Mouse (Mus musculus): Measurements from ENCODE around the gene Ap5z1.

Gene Ap5z1

DNA sequence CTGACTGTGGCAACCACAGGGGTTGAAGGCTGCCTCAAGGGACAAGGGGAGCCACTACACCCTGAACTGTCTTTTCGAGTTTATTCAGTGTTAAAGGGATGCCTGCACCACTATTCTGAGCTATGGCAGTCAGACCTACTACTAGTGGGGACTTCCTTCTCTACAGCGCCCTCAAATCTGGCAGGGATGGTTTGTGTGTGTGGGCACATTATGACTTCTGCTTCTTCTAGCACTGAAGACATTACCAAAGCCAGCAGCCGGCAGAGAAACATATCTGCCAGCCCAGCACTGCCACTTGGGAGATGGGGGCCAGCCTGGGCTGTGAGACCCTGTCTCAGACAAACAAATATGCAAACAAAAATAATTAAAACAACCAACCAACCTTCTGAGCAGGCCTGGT, 40.4 kb downstream of the Ap5z1 start:
- H3K4me3 ChIP-seq (replicated peaks; ENCODE audit: low read length) = no peak overlapping the region
- no peak for TF ChIP-seq CTCF (conservative IDR thresholded peaks at IDR 0.05; ENCODE audit: low read length)
- no peak for TF ChIP-seq POU5F1 (IDR thresholded peaks at IDR 0.05; ENCODE audit: borderline replicate concordance, low read length)
- TF ChIP-seq NANOG (IDR thresholded peaks at IDR 0.05; ENCODE audit: borderline replicate concordance, low read length) = no peak
- H3K27me3 ChIP-seq (ENCODE audit: insufficient read depth, low read length) = no peaks in the 10 kb centered on the region
- peaks cover 83% of the 10 kb centered on the region for H3K4me1 ChIP-seq (replicated peaks; ENCODE audit: low read depth, low read length)
- no peaks in the 10 kb centered on the region for H3K9me3 ChIP-seq (ENCODE audit: low read length)
- H3K36me3 ChIP-seq (ENCODE audit: insufficient read depth, low read length) = peaks cover 29% of the 10 kb centered on the region

- no peak for TF ChIP-seq POU5F1 (IDR thresholded peaks at IDR 0.05; ENCODE audit: borderline replicate concordance, low read length)
- TF ChIP-seq CTCF (conservative IDR thresholded peaks at IDR 0.05; ENCODE audit: low read length) = no peak; the same call in 1 of the 2 replicates
- no peak for TF ChIP-seq NANOG (IDR thresholded peaks at IDR 0.05; ENCODE audit: borderline replicate concordance, low read length)
- peaks cover 80% of the 10 kb centered on the region for H3K4me1 ChIP-seq (replicated peaks; ENCODE audit: low read depth, low read length)
- no peaks in the 10 kb centered on the region for H3K9me3 ChIP-seq (ENCODE audit: low read length)
- peak overlapping the region; percentile 57 for H3K4me3 ChIP-seq (replicated peaks; ENCODE audit: low read length)
- no peaks in the 10 kb centered on the region for H3K27me3 ChIP-seq (ENCODE audit: insufficient read depth, low read length)
- H3K36me3 ChIP-seq (ENCODE audit: insufficient read depth, low read length) = peaks cover 29% of the 10 kb centered on the region
Measured at GRCm38 (mm10) chr5:142505695-142506423, 42.1 kb downstream of the Ap5z1 start.

DNA sequence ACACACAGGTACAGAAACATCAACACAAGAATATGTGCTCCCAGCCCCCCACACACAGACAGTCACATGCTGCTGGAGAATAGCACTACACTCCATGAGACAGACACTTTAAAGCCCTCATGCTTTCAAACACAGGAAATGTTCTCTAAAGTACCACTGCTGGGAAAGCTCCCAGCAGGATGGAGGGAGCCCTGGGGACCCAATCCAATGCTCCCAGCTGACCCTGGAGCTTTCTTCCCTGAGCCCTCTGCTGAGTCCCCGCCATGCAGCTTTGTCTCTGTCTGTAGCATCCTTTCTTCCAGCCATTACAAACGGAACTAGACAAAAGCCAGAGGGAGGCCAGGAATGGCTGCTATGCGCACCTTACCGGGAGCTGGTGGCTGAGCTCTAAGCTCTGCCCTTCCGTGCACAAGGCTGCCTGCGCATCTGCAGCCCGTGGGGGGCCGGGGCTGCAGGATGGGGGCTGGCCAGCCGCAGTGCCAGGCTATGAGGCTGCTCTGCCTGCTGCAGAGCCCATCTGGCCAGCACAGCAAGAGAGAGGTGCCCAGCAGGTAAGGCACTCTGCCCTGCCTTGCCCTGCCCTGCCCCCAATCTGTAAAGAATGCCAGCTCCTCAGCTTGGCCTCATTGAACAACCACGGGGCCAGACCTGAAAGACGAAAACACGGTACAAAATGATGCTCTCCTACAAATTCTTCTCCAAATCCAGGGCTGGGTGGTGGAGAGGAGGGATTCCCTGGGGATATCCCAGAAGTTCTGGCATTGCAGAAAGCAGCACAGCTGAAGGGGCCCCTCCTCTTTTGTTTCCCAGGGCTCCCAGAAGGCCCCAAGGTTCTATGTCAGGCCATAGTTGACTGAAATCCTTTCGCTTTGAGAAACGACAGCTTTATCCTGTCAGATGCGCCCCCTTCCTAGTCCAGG, 45.7 kb downstream of the Ap5z1 start:
- Histone ChIP-seq H3K27me3 (ENCODE audit: insufficient read depth, low read length) (no peaks in the 10 kb centered on the region), H3K4me1 (replicated peaks; ENCODE audit: low read depth, low read length) (peaks cover 45% of the 10 kb centered on the region), H3K36me3 (ENCODE audit: insufficient read depth, low read length) (peaks cover 23% of the 10 kb centered on the region), H3K9me3 (ENCODE audit: low read length) (no peaks in the 10 kb centered on the region), H3K4me3 (replicated peaks; ENCODE audit: low read length) (peak overlapping the region; percentile 63)
- no peak for TF ChIP-seq POU5F1 (IDR thresholded peaks at IDR 0.05; ENCODE audit: borderline replicate concordance, low read length)
- peak; percentile 26; the same call in 1 of the 2 replicates for TF ChIP-seq NANOG (IDR thresholded peaks at IDR 0.05; ENCODE audit: borderline replicate concordance, low read length)

- Histone ChIP-seq H3K4me3 (replicated peaks; ENCODE audit: low read length) (peak overlapping the region; percentile 63; the same call in 1 of the 2 replicates), H3K9me3 (ENCODE audit: low read length) (no peaks in the 10 kb centered on the region), H3K27me3 (ENCODE audit: insufficient read depth, low read length) (no peaks in the 10 kb centered on the region), H3K36me3 (ENCODE audit: insufficient read depth, low read length) (peaks cover 22% of the 10 kb centered on the region), H3K4me1 (replicated peaks; ENCODE audit: low read depth, low read length) (peaks cover 45% of the 10 kb centered on the region)
- TF ChIP-seq NANOG (IDR thresholded peaks at IDR 0.05; ENCODE audit: borderline replicate concordance, low read length) (no peak), CTCF (conservative IDR thresholded peaks at IDR 0.05; ENCODE audit: low read length) (no peak), POU5F1 (IDR thresholded peaks at IDR 0.05; ENCODE audit: borderline replicate concordance, low read length) (no peak)
Measured at GRCm38 (mm10) chr5:142510061-142510414, 46.3 kb downstream of the Ap5z1 start.

DNA sequence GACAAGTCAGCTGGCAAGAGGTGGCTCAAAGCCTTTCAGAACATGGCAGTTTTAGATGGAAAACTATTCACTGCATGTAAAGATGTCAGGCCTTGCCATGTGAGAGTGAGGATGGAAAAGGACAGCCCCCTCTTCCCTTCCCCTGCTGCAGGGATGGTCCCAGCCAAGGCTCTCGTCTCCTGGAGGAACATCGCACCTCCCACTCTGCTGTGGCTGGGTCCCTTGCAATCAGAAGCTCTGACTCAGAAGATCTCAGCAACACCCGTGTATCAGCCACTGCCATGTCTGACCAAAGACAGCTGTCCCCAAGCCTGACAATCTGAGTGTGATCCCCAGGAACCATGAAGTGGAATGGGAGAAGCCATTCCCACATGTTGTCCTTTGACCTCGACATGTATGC, 48.4 kb downstream of the Ap5z1 start:
- H3K27me3 ChIP-seq (ENCODE audit: insufficient read depth, low read length) = no peaks in the 10 kb centered on the region
- TF ChIP-seq NANOG (IDR thresholded peaks at IDR 0.05; ENCODE audit: borderline replicate concordance, low read length) (no peak), POU5F1 (IDR thresholded peaks at IDR 0.05; ENCODE audit: borderline replicate concordance, low read length) (no peak), CTCF (conservative IDR thresholded peaks at IDR 0.05; ENCODE audit: low read length) (no peak)

GRCm38 (mm10) chr5:142518973-142519372, 55.2 kb downstream of the Ap5z1 start:
- TF ChIP-seq CTCF (conservative IDR thresholded peaks at IDR 0.05; ENCODE audit: low read length) (no peak), POU5F1 (IDR thresholded peaks at IDR 0.05; ENCODE audit: borderline replicate concordance, low read length) (no peak), NANOG (IDR thresholded peaks at IDR 0.05; ENCODE audit: borderline replicate concordance, low read length) (no peak)
- H3K9me3 ChIP-seq (ENCODE audit: low read length) = no peaks in the 10 kb centered on the region
- no peak overlapping the region for H3K4me3 ChIP-seq (replicated peaks; ENCODE audit: low read length)
- H3K27me3 ChIP-seq (ENCODE audit: insufficient read depth, low read length) = no peaks in the 10 kb centered on the region
- H3K4me1 ChIP-seq (replicated peaks; ENCODE audit: low read depth, low read length) = peaks cover 22% of the 10 kb centered on the region
- peaks cover 25% of the 10 kb centered on the region for H3K36me3 ChIP-seq (ENCODE audit: insufficient read depth, low read length)

More for the DNA sequence above, 48.4 kb downstream of the Ap5z1 start:
- H3K4me3 ChIP-seq (replicated peaks; ENCODE audit: low read length) = no peak overlapping the region
- no peaks in the 10 kb centered on the region for H3K9me3 ChIP-seq (ENCODE audit: low read length)
- H3K4me1 ChIP-seq (replicated peaks; ENCODE audit: low read depth, low read length) = peaks cover 39% of the 10 kb centered on the region
- H3K36me3 ChIP-seq (ENCODE audit: insufficient read depth, low read length) = peaks cover 9% of the 10 kb centered on the region

- H3K36me3 ChIP-seq (ENCODE audit: insufficient read depth, low read length) = peaks cover 28% of the 10 kb centered on the region
- H3K27me3 ChIP-seq (ENCODE audit: insufficient read depth, low read length) = no peaks in the 10 kb centered on the region
- peaks cover 22% of the 10 kb centered on the region for H3K4me1 ChIP-seq (replicated peaks; ENCODE audit: low read depth, low read length)
- H3K9me3 ChIP-seq (ENCODE audit: low read length) = no peaks in the 10 kb centered on the region
- no peak overlapping the region for H3K4me3 ChIP-seq (replicated peaks; ENCODE audit: low read length)
- TF ChIP-seq POU5F1 (IDR thresholded peaks at IDR 0.05; ENCODE audit: borderline replicate concordance, low read length) (no peak), CTCF (conservative IDR thresholded peaks at IDR 0.05; ENCODE audit: low read length) (no peak), NANOG (IDR thresholded peaks at IDR 0.05; ENCODE audit: borderline replicate concordance, low read length) (no peak)
Measured at GRCm38 (mm10) chr5:142520360-142520759, 56.6 kb downstream of the Ap5z1 start.

GRCm38 (mm10) chr5:142521195-142521866, 57.6 kb downstream of the Ap5z1 start:
- Histone ChIP-seq H3K27me3 (ENCODE audit: insufficient read depth, low read length) (no peaks in the 10 kb centered on the region), H3K4me1 (replicated peaks; ENCODE audit: low read depth, low read length) (peaks cover 20% of the 10 kb centered on the region), H3K9me3 (ENCODE audit: low read length) (no peaks in the 10 kb centered on the region), H3K4me3 (replicated peaks; ENCODE audit: low read length) (no peak overlapping the region), H3K36me3 (ENCODE audit: insufficient read depth, low read length) (peaks cover 29% of the 10 kb centered on the region)
- TF ChIP-seq NANOG (IDR thresholded peaks at IDR 0.05; ENCODE audit: borderline replicate concordance, low read length) = no peak
- TF ChIP-seq POU5F1 (IDR thresholded peaks at IDR 0.05; ENCODE audit: borderline replicate concordance, low read length) = no peak
- TF ChIP-seq CTCF (conservative IDR thresholded peaks at IDR 0.05; ENCODE audit: low read length) = no peak

All from E14TG2a.4 (cell line).